Mouse (Mus musculus) ES-E14 (cell line): ENCODE measurements around the gene Chrm3. TPM values are rescaled to one million over a fixed set of nuclear protein-coding genes. Genes with fewer than 3 reads are reported as not detected.

ENCODE experiments used
- DNase-seq: peaks from one replicate; pipeline ENCODE4 v3.0.0-alpha.2; 2013; ENCODE audit warnings: low read depth, low spot score
- H3K27ac ChIP-seq: 2 replicates; pipeline ENCODE4 v1.5.1; 2012; ENCODE audit warnings: low read depth, mild to moderate bottlenecking, low read length, moderate library complexity, mixed read lengths; ENCODE audit not compliant: poor library complexity, insufficient read depth, severe bottlenecking
- H3K36me3 ChIP-seq: 2 replicates; pipeline ENCODE4 v1.6.1; 2012; ENCODE audit warnings: mild to moderate bottlenecking, low read length, moderate library complexity, mixed read lengths; ENCODE audit not compliant: control insufficient read depth, poor library complexity, insufficient read depth, severe bottlenecking
- H3K4me1 ChIP-seq, 2 experiments: fragments of 150-350 bp in 1 of 2; sonication (generic) in 1 of 2; 2 replicates each; pipeline ENCODE4 v1.6.1; 2012; ENCODE audit warnings: low read length in 2 of 2, mild to moderate bottlenecking in 1 of 2, mixed read lengths in 1 of 2; ENCODE audit not compliant: control insufficient read depth in 2 of 2, insufficient read depth in 2 of 2, poor library complexity in 1 of 2
- H3K4me3 ChIP-seq, 2 experiments: fragments of 150-350 bp in 1 of 2; sonication (generic) in 1 of 2; 2 replicates each; pipeline ENCODE4 v1.5.1; 2012; ENCODE audit warnings: low read length in 2 of 2, low read depth in 1 of 2, mild to moderate bottlenecking in 1 of 2, mixed read lengths in 1 of 2; ENCODE audit not compliant: insufficient read depth in 1 of 2, poor library complexity in 1 of 2, severe bottlenecking in 1 of 2
- H3K9ac ChIP-seq: 2 replicates; pipeline ENCODE4 v1.6.1; 2012; ENCODE audit warnings: low read depth, mild to moderate bottlenecking, low read length, mixed read lengths; ENCODE audit not compliant: poor library complexity, insufficient read depth, severe bottlenecking
- H3K9me3 ChIP-seq: fragments of 150-350 bp; sonication (generic); 2 replicates; pipeline ENCODE4 v1.6.1; 2012; ENCODE audit warnings: low read depth, mild to moderate bottlenecking, low read length; ENCODE audit not compliant: control insufficient read depth, insufficient read depth
- CHD2 ChIP-seq: IDR thresholded peaks from 2 replicates; pipeline ENCODE4 v1.6.1; 2014; ENCODE audit warnings: mild to moderate bottlenecking, low read depth, low read length, inconsistent platforms
- HCFC1 ChIP-seq: IDR thresholded peaks from 2 replicates; pipeline ENCODE4 v1.6.1; 2012; ENCODE audit warnings: low read length, inconsistent platforms, borderline replicate concordance; ENCODE audit not compliant: insufficient read depth
- MAFK ChIP-seq: IDR thresholded peaks from 2 replicates; pipeline ENCODE4 v1.6.1; 2014; ENCODE audit warnings: mild to moderate bottlenecking, low read depth, low read length, inconsistent platforms; ENCODE audit not compliant: insufficient read depth
- ZC3H11A ChIP-seq: IDR thresholded peaks from 2 replicates; pipeline ENCODE4 v1.6.1; 2012; ENCODE audit warnings: low read depth, mild to moderate bottlenecking, inconsistent platforms, low read length, borderline replicate concordance
- ZNF384 ChIP-seq: IDR thresholded peaks from 2 replicates; pipeline ENCODE4 v1.6.1; 2012; ENCODE audit warnings: low read depth, low read length, inconsistent platforms
- in situ Hi-C, 2 experiments: fragments of 600-800 bp; cut with MboI; formaldehyde crosslinking; loops; one replicate each; pipeline ENCODE4 v1.15.1; 2025; ENCODE audit warnings: low sequenced_read_pairs in 2 of 2, inconsistent platforms in 1 of 2; ENCODE audit not compliant: unreplicated experiment in 2 of 2
- total RNA-seq: library from RNA; depleted of rRNA; stranded (reverse); fragments of 300-350 nt; gene quantifications from 2 replicates; pipeline ENCODE4 v1.2.3, GENCODE M21; 2012

Gene Chrm3
- total RNA-seq, 1 experiment, result 2.7 TPM

- H3K9me3 ChIP-seq, result no peaks in the 10 kb centered on the region
- no peaks in the 10 kb centered on the region for H3K36me3 ChIP-seq
- no peak overlapping the region for H3K9ac ChIP-seq
- H3K4me3 ChIP-seq, result no peak overlapping the region
- no peaks in the 10 kb centered on the region for H3K4me1 ChIP-seq
- no peak for DNase-seq
- in situ Hi-C loops, result loop anchor here (25.0 kb wide), 2 partner anchors 438 to 638 kb away; no protein-coding TSS in a partner anchor
- H3K27ac ChIP-seq, result no peak overlapping the region
- TF ChIP-seq HCFC1 (no peak), ZNF384 (no peak), MAFK (no peak), CHD2 (no peak), ZC3H11A (no peak)
Observed at GRCm38 (mm10) chr13:9898664-9899369, 461.8 kb downstream of the Chrm3 start.

- Histone ChIP-seq H3K9me3 (no peaks in the 10 kb centered on the region), H3K4me3 (no peak overlapping the region), H3K36me3 (no peaks in the 10 kb centered on the region), H3K9ac (no peak overlapping the region), H3K4me1 (no peaks in the 10 kb centered on the region), H3K27ac (no peak overlapping the region)
- DNase-seq, result no peak
- TF ChIP-seq HCFC1 (no peak), MAFK (no peak), CHD2 (no peak), ZC3H11A (no peak)
- in situ Hi-C loops, result loop anchor here (25.0 kb wide), 2 partner anchors 440 to 640 kb away; no protein-coding TSS in a partner anchor
Observed at GRCm38 (mm10) chr13:9897231-9897630, 463.4 kb downstream of the Chrm3 start.

- H3K4me1 ChIP-seq, result no peaks in the 10 kb centered on the region
- no peak overlapping the region for H3K27ac ChIP-seq
- TF ChIP-seq HCFC1, result no peak
- no peak for TF ChIP-seq CHD2
- no peak for TF ChIP-seq ZNF384
- no peak for TF ChIP-seq ZC3H11A
- TF ChIP-seq MAFK, result no peak
- in situ Hi-C loops, result loop anchor here (25.0 kb wide), 2 partner anchors 442 to 642 kb away; no protein-coding TSS in a partner anchor
- no peak overlapping the region for H3K4me3 ChIP-seq
- DNase-seq, result no peak
- no peaks in the 10 kb centered on the region for H3K9me3 ChIP-seq
- no peak overlapping the region for H3K9ac ChIP-seq
- no peaks in the 10 kb centered on the region for H3K36me3 ChIP-seq
Observed at GRCm38 (mm10) chr13:9895045-9895625, 465.5 kb downstream of the Chrm3 start.

GRCm38 (mm10) chr13:9891088-9891487, 469.6 kb downstream of the Chrm3 start:
- TF ChIP-seq ZNF384, result no peak
- no peak for TF ChIP-seq HCFC1
- no peak for TF ChIP-seq ZC3H11A
- no peak for TF ChIP-seq MAFK
- no peak for TF ChIP-seq CHD2
- no peak for DNase-seq
- no peaks in the 10 kb centered on the region for H3K9me3 ChIP-seq
- H3K4me3 ChIP-seq, result no peak overlapping the region
- H3K27ac ChIP-seq, result no peak overlapping the region
- H3K4me1 ChIP-seq, result no peaks in the 10 kb centered on the region
- no peaks in the 10 kb centered on the region for H3K36me3 ChIP-seq
- in situ Hi-C loops, result loop anchor here (25.0 kb wide), 2 partner anchors 446 to 646 kb away; no protein-coding TSS in a partner anchor
- no peak overlapping the region for H3K9ac ChIP-seq
